Mouse (Mus musculus): ENCODE measurements around the gene Grb2. TPM values are rescaled to one million over a fixed set of nuclear protein-coding genes. Genes with fewer than 3 reads are reported as not detected.
A peak's percentile ranks its signal among the peaks of the same experiment; 100 is the strongest.

The Grb2 gene
- polyA plus RNA-seq, 1 experiment from 2014 or later, result 76.0 TPM

DNA sequence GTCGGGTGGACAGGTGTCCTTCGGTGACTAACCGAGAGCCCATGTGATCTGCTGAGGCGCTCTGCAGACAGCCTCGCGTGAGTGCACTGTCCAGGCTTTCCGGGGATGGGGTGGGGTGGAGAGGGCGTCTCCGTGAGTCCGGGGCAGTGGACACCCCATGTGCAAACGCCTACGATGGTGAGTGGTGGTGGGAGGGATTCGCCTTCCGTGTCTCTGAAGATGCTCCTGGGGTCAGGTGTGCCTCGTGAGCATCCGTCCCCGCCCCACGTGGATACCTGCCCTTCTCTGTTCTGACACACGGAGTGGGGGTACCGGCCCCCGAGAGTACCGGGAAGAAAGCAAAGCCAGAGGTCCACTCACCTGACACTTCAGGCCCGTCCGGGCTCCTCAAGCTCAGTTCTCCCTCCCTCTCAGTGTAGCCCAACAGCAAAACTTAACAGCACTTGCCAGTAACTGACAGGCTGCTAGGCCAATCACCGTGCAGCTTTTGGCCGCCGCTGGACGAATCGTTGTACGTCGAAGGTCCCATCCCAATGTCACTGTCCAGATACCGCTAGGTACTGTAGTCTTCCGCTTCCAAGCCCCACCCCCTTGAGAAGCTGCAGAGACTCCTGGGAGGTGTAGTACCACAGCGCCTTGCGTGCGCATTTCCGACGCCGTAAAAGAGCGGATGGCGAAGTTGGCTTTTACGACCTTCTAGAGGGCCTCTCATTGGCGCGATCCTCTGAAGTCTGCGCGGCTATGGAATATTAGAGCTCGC is 80.5 kb downstream of the Grb2 start, which contains the start of gene Slc25a19:
TSS of gene Slc25a19 (minus strand) at position 591 of the 760 bp plus-strand sequence.
- H3K27me3 ChIP-seq (replicated peaks; ENCODE audit: low read depth, poor library complexity, severe bottlenecking), result no peaks in the 10 kb centered on the region
- H3K27ac ChIP-seq (replicated peaks), result peak within 1 kb of the TSS; percentile 82
- WGBS, result under 1% methylated on average over 47 of the region's 47 CpGs
- no peaks in the 10 kb centered on the region for H3K9me3 ChIP-seq
- H3K4me3 ChIP-seq, result peak within 1 kb of the TSS; percentile 85
- H3K36me3 ChIP-seq (replicated peaks), result peaks cover 14% of the 10 kb centered on the region
- peak; percentile 98 for DNase-seq (ENCODE audit: low spot score)
- H3K4me1 ChIP-seq, result peaks cover 15% of the 10 kb centered on the region

DNA sequence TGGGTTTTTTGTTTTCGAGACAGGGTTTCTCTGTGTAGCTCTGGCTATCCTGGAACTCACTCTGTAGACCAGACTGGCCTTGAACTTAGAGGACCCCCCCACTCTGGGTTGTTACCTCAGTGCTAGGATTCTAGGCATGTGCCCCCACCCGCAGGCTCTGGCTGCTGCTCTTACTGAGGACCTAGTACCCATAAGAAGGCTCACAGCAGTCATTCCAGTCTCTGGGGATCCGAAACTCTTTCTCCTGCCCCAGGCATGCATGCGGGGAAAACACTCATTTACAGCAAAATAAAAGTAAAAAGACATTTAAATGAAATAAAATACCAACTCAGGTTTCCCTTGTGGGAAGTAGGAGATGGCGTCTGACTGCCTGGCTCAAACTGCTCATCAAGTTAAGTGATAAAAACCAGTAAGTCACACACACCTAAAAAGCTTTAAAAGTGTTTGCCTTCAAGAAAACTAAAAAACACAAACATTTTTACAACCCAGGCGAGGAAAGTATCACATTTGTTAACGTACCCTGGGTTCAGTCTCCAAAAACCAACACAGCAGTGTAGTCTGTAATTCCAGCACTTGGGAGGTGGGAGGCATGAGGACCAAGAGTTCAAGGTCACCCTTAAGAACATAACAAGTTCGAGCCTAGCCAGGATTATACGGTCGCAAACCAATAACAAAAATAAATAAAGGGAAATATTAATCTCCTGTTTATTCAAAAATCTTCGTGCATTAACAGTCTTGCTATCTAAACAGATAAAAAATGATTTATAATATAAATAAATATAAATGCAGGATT is 81.4 kb downstream of the Grb2 start:
- no peak for DNase-seq (ENCODE audit: low spot score)
- H3K9me3 ChIP-seq, result no peaks in the 10 kb centered on the region
- 0 out of 2 replicates have a peak overlapping the region, but pooled peaks have one; percentile 81 for H3K27ac ChIP-seq (replicated peaks)
- H3K36me3 ChIP-seq (replicated peaks), result peaks cover 22% of the 10 kb centered on the region
- no peaks in the 10 kb centered on the region for H3K27me3 ChIP-seq (replicated peaks; ENCODE audit: low read depth, poor library complexity, severe bottlenecking)
- peaks cover 15% of the 10 kb centered on the region for H3K4me1 ChIP-seq
- WGBS, result 54% methylated on average over 11 of the region's 11 CpGs
- peak overlapping the region; percentile 85 for H3K4me3 ChIP-seq

DNA sequence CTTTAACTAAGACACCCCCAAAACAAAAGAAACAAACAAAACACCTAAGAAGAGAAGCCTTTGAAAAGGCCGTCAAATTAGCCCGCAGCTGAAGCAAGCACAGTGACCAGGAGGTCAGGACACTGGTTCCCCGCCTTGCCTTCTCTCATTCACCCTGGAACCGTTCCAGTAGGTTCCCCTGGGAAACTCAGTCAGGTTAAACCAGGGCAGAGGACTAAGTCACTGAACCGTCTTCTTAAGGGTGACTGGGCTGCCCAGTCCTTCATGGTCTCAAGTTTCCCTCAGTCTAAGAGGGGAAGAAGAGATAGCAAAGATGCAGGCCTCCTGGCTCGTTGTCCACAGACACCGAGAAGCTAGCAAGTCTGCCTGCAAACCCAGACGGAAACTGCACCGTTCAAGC is 82.5 kb downstream of the Grb2 start:
- H3K9me3 ChIP-seq, result no peaks in the 10 kb centered on the region
- H3K27me3 ChIP-seq (replicated peaks; ENCODE audit: low read depth, poor library complexity, severe bottlenecking), result no peaks in the 10 kb centered on the region
- peaks cover 33% of the 10 kb centered on the region for H3K36me3 ChIP-seq (replicated peaks)
- H3K27ac ChIP-seq (replicated peaks), result no peak overlapping the region
- peaks cover 15% of the 10 kb centered on the region for H3K4me1 ChIP-seq
- DNase-seq (ENCODE audit: low spot score), result no peak
- peak overlapping the region; percentile 16; the same call in 1 of the 2 replicates for H3K4me3 ChIP-seq
- 83% methylated on average over 9 of the region's 9 CpGs for WGBS

GRCm38 (mm10) chr11:115623487-115624070 is 84.8 kb downstream of the Grb2 start:
- H3K27me3 ChIP-seq (replicated peaks; ENCODE audit: low read depth, poor library complexity, severe bottlenecking), result no peaks in the 10 kb centered on the region
- WGBS, result 79% methylated on average over 9 of the region's 9 CpGs

GRCm38 (mm10) chr11:115619949-115620348 is 88.4 kb downstream of the Grb2 start:
- H3K36me3 ChIP-seq (replicated peaks), result peaks cover 75% of the 10 kb centered on the region
- no peak overlapping the region for H3K4me3 ChIP-seq
- no peaks in the 10 kb centered on the region for H3K27me3 ChIP-seq (replicated peaks; ENCODE audit: low read depth, poor library complexity, severe bottlenecking)
- no peaks in the 10 kb centered on the region for H3K4me1 ChIP-seq
- no peak for DNase-seq (ENCODE audit: low spot score)
- no peaks in the 10 kb centered on the region for H3K9me3 ChIP-seq
- H3K27ac ChIP-seq (replicated peaks), result no peak overlapping the region
- WGBS, result 93% methylated on average over 7 of the region's 7 CpGs

More at GRCm38 (mm10) chr11:115623487-115624070, 84.8 kb downstream of the Grb2 start:
- Histone ChIP-seq H3K36me3 (replicated peaks) (peaks cover 52% of the 10 kb centered on the region), H3K9me3 (no peaks in the 10 kb centered on the region), H3K27ac (replicated peaks) (no peak overlapping the region), H3K4me1 (peaks cover 13% of the 10 kb centered on the region), H3K4me3 (no peak overlapping the region)
- no peak for DNase-seq (ENCODE audit: low spot score)

- DNase-seq (ENCODE audit: low spot score), result no peak
- Histone ChIP-seq H3K36me3 (replicated peaks) (peaks cover 84% of the 10 kb centered on the region), H3K9me3 (no peaks in the 10 kb centered on the region), H3K4me3 (no peak overlapping the region), H3K4me1 (no peaks in the 10 kb centered on the region), H3K27me3 (replicated peaks; ENCODE audit: low read depth, poor library complexity, severe bottlenecking) (no peaks in the 10 kb centered on the region), H3K27ac (replicated peaks) (no peak overlapping the region)
- 89% methylated on average over 16 of the region's 16 CpGs for WGBS
Observed at GRCm38 (mm10) chr11:115618732-115619516, 89.5 kb downstream of the Grb2 start.

- H3K4me3 ChIP-seq, result no peak overlapping the region
- 80% methylated on average over 2 of the region's 2 CpGs for WGBS
- H3K4me1 ChIP-seq, result peaks cover 9% of the 10 kb centered on the region
- no peaks in the 10 kb centered on the region for H3K9me3 ChIP-seq
- H3K27ac ChIP-seq (replicated peaks), result no peak overlapping the region
- H3K27me3 ChIP-seq (replicated peaks; ENCODE audit: low read depth, poor library complexity, severe bottlenecking), result no peaks in the 10 kb centered on the region
- peaks cover 76% of the 10 kb centered on the region for H3K36me3 ChIP-seq (replicated peaks)
- no peak for DNase-seq (ENCODE audit: low spot score)
Observed at GRCm38 (mm10) chr11:115618001-115618400, 90.4 kb downstream of the Grb2 start.

DNA sequence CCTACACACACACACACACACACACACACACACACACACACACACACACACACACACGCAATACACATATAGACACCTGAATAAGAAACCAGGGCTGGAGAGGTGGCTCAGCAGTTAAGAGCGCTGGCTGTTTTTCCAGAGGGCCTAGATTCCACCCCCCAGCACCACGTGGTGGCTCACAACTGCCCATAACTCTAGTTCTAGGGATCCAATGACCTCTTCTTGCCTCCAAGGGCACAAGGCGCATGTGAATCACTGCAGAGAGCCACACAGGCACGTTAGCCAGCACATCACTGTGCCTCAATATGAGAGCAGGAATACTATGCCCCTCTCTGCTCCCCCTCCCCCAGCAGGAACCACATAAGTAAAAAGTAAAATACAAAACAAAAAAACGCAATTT is 91.5 kb downstream of the Grb2 start:
- H3K36me3 ChIP-seq (replicated peaks), result peaks cover 65% of the 10 kb centered on the region
- H3K27ac ChIP-seq (replicated peaks), result no peak overlapping the region
- no peaks in the 10 kb centered on the region for H3K9me3 ChIP-seq
- H3K4me1 ChIP-seq, result peaks cover 17% of the 10 kb centered on the region
- 81% methylated on average over 6 of the region's 6 CpGs for WGBS
- H3K4me3 ChIP-seq, result no peak overlapping the region
- no peak for DNase-seq (ENCODE audit: low spot score)
- H3K27me3 ChIP-seq (replicated peaks; ENCODE audit: low read depth, poor library complexity, severe bottlenecking), result no peaks in the 10 kb centered on the region

GRCm38 (mm10) chr11:115616371-115616770 is 92.0 kb downstream of the Grb2 start:
- Histone ChIP-seq H3K4me3 (no peak overlapping the region), H3K9me3 (no peaks in the 10 kb centered on the region), H3K27me3 (replicated peaks; ENCODE audit: low read depth, poor library complexity, severe bottlenecking) (no peaks in the 10 kb centered on the region; the same call in 1 of the 2 replicates), H3K27ac (replicated peaks) (no peak overlapping the region), H3K4me1 (peaks cover 23% of the 10 kb centered on the region), H3K36me3 (replicated peaks) (peaks cover 60% of the 10 kb centered on the region)
- DNase-seq (ENCODE audit: low spot score), result no peak
- 87% methylated on average over 7 of the region's 7 CpGs for WGBS

DNA sequence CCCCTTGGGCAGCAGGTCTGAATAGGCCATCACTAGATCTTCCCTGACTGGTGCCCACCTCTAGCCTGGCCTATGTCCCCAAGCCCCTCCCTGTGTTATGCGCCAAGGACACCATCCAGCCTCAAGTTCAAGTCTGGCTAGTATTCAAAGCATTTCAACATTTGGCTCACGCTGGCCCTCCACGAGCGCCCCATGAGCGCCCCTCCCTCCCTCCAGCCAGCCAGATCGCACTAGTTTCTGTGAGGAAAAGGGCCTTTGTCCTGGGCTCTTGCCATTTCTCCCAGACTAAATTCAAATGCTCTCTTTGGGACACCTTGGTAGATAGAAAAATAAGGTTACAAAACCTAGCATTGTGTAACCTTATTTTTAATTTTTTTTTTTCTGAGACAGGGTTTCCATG is 92.5 kb downstream of the Grb2 start:
- Histone ChIP-seq H3K9me3 (no peaks in the 10 kb centered on the region), H3K4me3 (no peak overlapping the region), H3K4me1 (peaks cover 25% of the 10 kb centered on the region), H3K27me3 (replicated peaks; ENCODE audit: low read depth, poor library complexity, severe bottlenecking) (no peaks in the 10 kb centered on the region; the same call in 1 of the 2 replicates), H3K27ac (replicated peaks) (no peak overlapping the region), H3K36me3 (replicated peaks) (peaks cover 55% of the 10 kb centered on the region)
- WGBS, result 91% methylated on average over 6 of the region's 6 CpGs
- DNase-seq (ENCODE audit: low spot score), result no peak

- DNase-seq (ENCODE audit: low spot score), result no peak
- peaks cover 25% of the 10 kb centered on the region for H3K4me1 ChIP-seq
- no peak overlapping the region for H3K4me3 ChIP-seq
- no peaks in the 10 kb centered on the region; the same call in 1 of the 2 replicates for H3K27me3 ChIP-seq (replicated peaks; ENCODE audit: low read depth, poor library complexity, severe bottlenecking)
- no peaks in the 10 kb centered on the region for H3K9me3 ChIP-seq
- no peak overlapping the region for H3K27ac ChIP-seq (replicated peaks)
- H3K36me3 ChIP-seq (replicated peaks), result peaks cover 50% of the 10 kb centered on the region
- WGBS, result 85% methylated on average over 15 of the region's 15 CpGs
Observed at GRCm38 (mm10) chr11:115615108-115615825, 93.1 kb downstream of the Grb2 start.

Measured in embryonic facial prominence, embryonic 10.5 days (tissue).